Mouse (Mus musculus) mesoderm, embryonic 11.5 days (tissue): ENCODE results near the gene Gid8.

Experiments
- DNase-seq: peaks from one replicate; pipeline ENCODE4 v3.0.0-alpha.2; 2012; ENCODE audit warnings: low read depth, low spot score

Gene Gid8

DNA sequence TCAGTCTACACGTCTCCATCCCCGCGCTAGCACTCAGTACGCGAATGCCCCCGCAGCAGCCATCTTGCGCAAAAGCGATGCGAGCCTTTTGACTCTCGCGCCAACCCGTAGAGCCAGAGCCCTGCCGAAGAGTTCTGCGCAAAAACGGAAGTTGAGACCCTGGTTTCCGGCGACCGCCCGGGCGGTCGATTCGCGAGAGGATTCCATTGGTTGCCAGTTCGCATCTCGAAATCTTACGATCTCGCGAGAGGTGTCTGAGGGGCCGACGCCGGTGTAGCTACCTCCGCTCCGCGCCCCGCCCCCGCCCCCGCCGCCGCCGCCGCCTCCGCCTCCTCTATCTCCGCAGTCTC is at the start of gene Gid8, which contains the start of gene Dido1:
TSS of gene Gid8 (plus strand) at position 195 of the 350 bp plus-strand sequence.
TSS of gene Dido1 (minus strand) at position 77 of the 350 bp plus-strand sequence.
- DNase-seq = peak; percentile 99

DNA sequence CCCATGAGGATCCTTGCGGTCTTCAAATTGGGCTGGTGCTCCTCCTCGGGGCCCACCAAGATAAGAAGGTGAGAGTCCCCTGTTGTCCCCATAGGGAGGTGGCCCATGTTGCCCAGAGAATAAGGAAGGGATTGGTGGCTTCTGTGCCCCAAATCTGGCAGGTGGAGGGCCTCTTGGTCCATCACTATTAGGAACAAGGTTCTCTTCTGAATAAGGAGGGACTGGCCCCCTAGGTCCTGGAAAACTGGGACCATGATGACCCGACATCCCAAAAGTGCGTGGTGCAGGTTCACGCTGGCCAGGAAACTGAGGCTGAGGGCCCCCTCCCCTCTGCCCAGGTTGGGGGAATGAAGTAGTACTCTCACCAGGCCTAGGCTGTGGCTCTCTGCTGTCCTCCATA is 49.4 kb upstream of the Gid8 start:
- no peak for DNase-seq

DNA sequence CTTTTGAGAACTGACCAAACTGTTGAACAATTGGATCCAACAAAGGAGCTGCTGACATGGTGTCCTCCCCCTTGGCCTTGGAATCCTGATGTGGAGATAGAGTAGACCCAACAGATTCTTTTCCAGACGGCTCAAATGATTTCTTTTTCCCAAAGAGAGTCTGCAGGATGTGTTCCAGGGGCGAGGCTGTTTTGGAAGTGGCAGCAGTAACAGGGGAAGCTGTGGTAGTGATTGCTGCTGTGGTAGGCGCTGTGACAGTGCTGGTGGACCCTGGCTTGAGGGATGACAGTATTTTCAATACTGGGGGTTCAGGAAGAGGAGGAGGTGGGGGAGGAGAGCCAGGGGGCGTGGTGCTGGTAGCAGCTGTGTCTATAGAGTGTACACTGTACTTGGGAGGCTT is 47.9 kb upstream of the Gid8 start:
- DNase-seq = no peak

- no peak for DNase-seq
These were observed 33.2 kb upstream of the Gid8 start for GRCm38 (mm10) chr2:180676706-180677105.

- DNase-seq = peak; percentile 64
These were observed 31.2 kb upstream of the Gid8 start for GRCm38 (mm10) chr2:180678609-180679140.

- no peak for DNase-seq
These were observed 28.7 kb upstream of the Gid8 start for GRCm38 (mm10) chr2:180681225-180681624.

DNA sequence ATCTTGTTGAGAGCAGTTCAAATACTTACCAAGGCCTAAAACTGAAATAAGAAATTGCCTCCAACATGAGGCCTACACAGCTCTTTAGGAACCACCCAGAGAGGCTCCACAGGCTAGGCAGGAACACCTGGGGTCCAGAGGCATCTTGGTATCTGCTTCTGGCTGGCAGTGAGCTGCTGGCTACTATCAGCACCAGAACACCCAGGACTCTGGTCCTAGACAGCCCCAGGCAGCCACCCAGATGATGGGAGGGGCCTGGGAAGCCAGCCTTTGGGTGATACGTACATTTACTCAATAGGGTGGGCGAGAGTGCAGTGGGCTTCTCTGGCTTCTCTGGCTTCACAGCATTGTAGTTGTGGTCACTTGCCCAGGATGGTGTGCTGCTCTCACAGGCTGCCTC is 26.4 kb upstream of the Gid8 start:
- no peak for DNase-seq

GRCm38 (mm10) chr2:180684031-180684430 is 25.9 kb upstream of the Gid8 start:
- no peak for DNase-seq

DNA sequence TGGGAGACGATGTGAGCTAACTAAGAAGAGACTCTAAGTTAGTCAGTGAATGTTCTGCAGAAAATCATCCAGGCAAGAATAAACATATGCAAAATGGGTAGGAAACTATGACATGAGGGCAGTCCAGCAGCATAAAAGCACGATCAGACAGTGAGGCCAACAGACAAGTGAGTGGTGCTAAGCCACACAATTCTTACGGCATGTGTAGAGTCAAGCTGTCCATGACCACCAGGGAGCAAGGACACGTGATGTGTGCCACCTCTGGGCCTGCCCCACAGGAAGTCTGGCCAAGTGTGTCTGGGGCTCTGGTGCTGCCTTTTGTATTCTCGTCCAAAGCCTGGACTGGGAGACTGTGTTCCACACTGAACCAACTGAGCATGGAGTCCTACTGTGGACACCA is 20.1 kb upstream of the Gid8 start:
- DNase-seq = no peak

DNA sequence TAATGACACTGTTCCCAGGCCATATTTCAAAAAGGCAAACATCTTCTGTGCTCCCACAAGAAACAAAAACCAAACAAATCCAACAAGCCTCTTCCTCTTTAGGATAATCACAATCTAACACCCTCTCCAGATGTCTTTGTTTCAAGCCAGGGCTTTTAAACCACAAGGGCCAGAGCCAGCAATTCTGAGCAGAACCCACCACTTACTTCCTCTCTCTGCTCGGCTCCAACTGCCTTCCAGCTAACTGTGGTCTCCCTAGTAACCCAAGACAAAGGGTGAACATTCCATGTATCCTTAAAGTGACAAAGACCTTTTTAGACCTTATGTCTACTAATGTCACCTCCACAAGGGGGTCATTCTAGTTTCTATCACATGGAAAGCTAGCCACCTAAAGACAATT is 17.3 kb upstream of the Gid8 start:
- peak; percentile 59 for DNase-seq

GRCm38 (mm10) chr2:180695176-180695575 is 14.7 kb upstream of the Gid8 start:
- no peak for DNase-seq

- no peak for DNase-seq
These were observed 9.5 kb upstream of the Gid8 start for GRCm38 (mm10) chr2:180700457-180700856.

- peak; percentile 29 for DNase-seq
These were observed 8.7 kb upstream of the Gid8 start for GRCm38 (mm10) chr2:180701053-180701766.

- DNase-seq = peak; percentile 92
These were observed 7.9 kb upstream of the Gid8 start for GRCm38 (mm10) chr2:180701767-180702621.

- DNase-seq = no peak
These were observed 7.2 kb upstream of the Gid8 start for GRCm38 (mm10) chr2:180702701-180703149.

DNA sequence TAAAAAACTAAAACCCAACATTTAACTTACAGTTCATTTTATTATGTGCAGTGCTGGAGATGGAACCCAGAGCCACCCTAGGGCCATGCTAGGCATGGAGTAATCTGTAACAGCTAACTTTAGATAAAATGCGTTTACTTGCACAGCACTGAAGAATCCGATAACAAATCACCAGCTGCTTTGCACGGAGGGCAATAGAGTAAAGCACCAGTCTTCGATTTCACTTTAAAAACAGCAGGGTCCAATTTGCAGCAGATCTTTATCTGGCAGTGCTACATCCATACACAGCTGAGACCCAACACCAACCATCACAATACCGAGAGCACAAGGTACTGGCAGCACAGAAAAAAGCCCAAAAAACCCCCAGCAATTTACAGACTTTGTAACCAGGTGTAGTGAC is 6.7 kb upstream of the Gid8 start:
- no peak for DNase-seq

DNA sequence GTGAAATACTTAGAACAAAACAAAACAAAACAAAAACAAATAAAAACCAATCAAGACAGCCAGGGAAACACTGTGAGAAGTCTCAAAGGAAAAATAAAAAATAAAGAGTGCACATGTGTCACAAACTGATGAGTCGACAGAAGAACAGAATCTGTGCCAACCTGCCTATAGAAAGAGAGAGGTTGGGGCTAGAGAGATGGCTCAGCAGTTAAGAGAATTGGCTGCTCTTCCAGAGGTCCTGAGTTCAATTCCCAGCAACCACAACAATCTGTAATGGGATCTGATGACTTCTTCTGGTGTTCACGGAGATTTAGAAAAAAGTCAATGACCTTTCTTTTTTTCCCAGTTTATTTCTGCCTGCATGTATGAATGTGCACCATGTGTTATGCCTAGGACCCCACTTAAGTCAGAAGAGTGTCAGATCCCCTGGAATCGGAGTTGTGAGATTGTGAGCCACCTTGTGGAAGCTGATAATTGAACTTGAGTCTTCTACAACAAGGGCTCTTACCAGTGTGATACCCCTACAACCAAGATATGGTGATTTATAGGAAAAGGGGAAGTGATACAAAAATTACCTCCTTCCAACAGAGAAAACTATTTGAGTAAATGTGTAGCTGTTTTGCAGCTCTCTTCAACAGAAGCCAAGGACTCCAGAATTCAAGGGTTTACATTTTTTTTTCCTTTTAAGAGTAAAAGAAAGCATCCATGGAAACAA is 6.1 kb upstream of the Gid8 start:
- no peak for DNase-seq

- no peak for DNase-seq
These were observed 5.3 kb upstream of the Gid8 start for GRCm38 (mm10) chr2:180704591-180704990.

GRCm38 (mm10) chr2:180705066-180705465 is 4.9 kb upstream of the Gid8 start:
- no peak for DNase-seq

- DNase-seq = no peak
These were observed 3.9 kb upstream of the Gid8 start for GRCm38 (mm10) chr2:180705975-180706374.

DNA sequence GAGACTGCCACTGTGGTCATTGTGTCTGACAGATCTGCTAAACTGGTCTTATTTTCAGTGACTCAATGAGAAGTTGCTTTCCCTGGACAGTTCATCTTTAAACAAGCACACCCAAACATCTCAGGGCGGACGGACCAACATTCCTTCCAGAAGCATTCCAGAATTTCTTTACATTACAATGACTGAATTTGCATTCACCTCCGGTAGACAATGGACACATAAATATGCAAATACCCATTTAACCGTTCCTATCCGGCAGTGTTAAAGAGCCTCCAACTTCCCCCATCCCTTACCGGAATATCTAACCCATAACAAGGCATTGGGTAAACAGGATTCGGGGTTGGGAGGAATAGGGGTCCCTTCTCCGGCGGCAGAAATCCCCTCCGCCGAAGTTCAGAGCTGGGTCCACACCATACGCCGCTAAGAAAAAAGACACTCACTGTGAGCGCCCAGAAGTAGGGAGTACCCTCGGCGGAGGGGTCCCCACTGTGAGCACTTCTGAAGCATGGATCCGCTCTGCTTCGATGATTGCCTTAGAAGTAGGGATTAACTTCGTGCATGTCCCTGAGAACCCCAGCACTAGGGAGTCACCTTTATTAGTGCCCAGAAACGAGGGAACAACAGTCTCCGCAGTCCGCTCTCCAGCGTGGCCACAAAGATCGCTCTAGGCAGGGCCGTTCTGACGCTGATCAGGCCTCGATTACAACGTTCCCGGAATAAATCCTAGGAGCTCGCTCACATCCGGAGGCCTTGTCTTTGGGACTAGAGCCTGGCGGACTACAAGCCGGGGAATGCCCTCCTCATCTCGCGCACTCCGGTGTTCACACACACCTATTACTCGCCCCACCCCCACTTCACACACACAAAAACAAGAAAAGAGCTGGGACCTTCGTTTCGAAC is 644 bp upstream of the Gid8 start:
- DNase-seq = no peak
